Mouse (Mus musculus) liver, postnatal 0 days (tissue): ENCODE data around the gene Btbd35f28. TPM values are rescaled to one million over a fixed set of nuclear protein-coding genes. Genes with fewer than 3 reads are reported as not detected.
"Not testable (repeated sequence)": the region's sequence is repeated elsewhere in the genome, so short reads cannot be mapped to it uniquely, and the experiment has no call there.

Source experiments
- ATAC-seq: fragments of 200-750 bp; cut with Nextera tagmentation; 2 replicates; pipeline ENCODE4 v1.8.0; 2017; ENCODE audit warnings: mild to moderate bottlenecking, moderate library complexity
- DNase-seq: peaks from one replicate; pipeline ENCODE4 v3.0.0-alpha.2; 2016
- H3K27ac ChIP-seq: fragments of 300-500 bp; sonication (generic); 2 replicates; pipeline ENCODE4 v1.5.1; 2014; ENCODE audit warnings: antibody characterized with exemption, moderate library complexity, mild to moderate bottlenecking, low read depth
- H3K27me3 ChIP-seq: fragments of 300-500 bp; sonication (generic); 2 replicates; pipeline ENCODE4 v1.6.1; 2014; ENCODE audit warnings: low read length, control low read depth, mixed read lengths; ENCODE audit not compliant: insufficient read depth
- H3K36me3 ChIP-seq: fragments of 300-500 bp; sonication (generic); replicated peaks from 2 replicates; pipeline ENCODE4 v1.6.1; 2014; ENCODE audit warnings: mild to moderate bottlenecking, control low read depth, low read length, moderate library complexity, mixed read lengths; ENCODE audit not compliant: insufficient read depth
- H3K4me1 ChIP-seq: fragments of 300-500 bp; sonication (generic); 2 replicates; pipeline ENCODE4 v1.6.1; 2014; ENCODE audit warnings: antibody characterized with exemption, mild to moderate bottlenecking, control low read depth; ENCODE audit not compliant: insufficient read depth
- H3K4me2 ChIP-seq: fragments of 300-500 bp; sonication (generic); 2 replicates; pipeline ENCODE4 v1.6.1; 2014; ENCODE audit warnings: low read depth, mild to moderate bottlenecking, low read length, moderate library complexity, mixed read lengths
- H3K4me3 ChIP-seq: fragments of 300-500 bp; sonication (generic); 2 replicates; pipeline ENCODE4 v1.5.1; 2014; ENCODE audit warnings: low read depth, low read length
- H3K9ac ChIP-seq: fragments of 300-500 bp; sonication (generic); replicated peaks from 2 replicates; pipeline ENCODE4 v1.6.1; 2014; ENCODE audit warnings: mild to moderate bottlenecking, moderate library complexity
- H3K9me3 ChIP-seq: fragments of 300-500 bp; sonication (generic); 2 replicates; pipeline ENCODE4 v1.6.1; 2016; ENCODE audit warnings: mild to moderate bottlenecking, control low read depth, low read length, mixed read lengths
- WGBS: fragments of 180-500 bp; shearing (Covaris S2); extraction: QIAGEN DNeasy Blood & Tissue Kit; methylation state at CpG from one replicate; pipeline ENCODE4 v1.1.7; 2014; ENCODE audit not compliant: insufficient replicate concordance; 5-methylcytosine and 5-hydroxymethylcytosine counted together
- polyA plus RNA-seq: library from polyadenylated mRNA; unstranded; fragments of >200 nt; fragmentation: Nextera tagmentation; extraction: Ambion mirVana; gene quantifications from 2 replicates; pipeline ENCODE4 v1.2.1, GENCODE M21; 2015

Btbd35f28 gene
- not detected in 2 replicates for polyA plus RNA-seq

DNA sequence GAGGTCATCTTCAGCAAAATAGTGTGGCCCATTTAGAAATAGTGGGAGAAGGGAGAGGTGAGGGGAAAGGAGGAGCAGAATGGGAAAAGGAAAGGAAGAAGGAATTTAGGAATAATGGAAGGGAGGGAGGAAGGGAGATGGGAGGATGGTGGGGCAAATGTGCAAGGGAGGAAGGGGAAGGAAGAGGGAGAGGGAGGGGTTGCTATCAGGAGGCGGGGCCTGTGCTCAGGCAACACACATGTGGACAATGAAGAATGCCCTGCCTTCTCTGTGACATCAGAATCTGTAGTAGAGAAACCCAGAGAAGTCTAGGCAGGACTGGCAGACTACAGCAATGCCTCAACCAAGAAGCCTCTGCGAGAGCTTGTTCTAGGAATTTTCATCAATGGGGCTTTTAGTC is at the start of gene Btbd35f28:
TSS of gene Btbd35f28 (plus strand) at position 301 of the 400 bp plus-strand sequence.
- H3K9me3 ChIP-seq, ATAC-seq, H3K27ac ChIP-seq, DNase-seq, H3K4me2 ChIP-seq, H3K9ac ChIP-seq, H3K4me3 ChIP-seq, H3K36me3 ChIP-seq, H3K27me3 ChIP-seq, H3K4me1 ChIP-seq: not testable (repeated sequence)
- WGBS: no CpG with 5 or more reads among the region's 2 CpGs

Other genes starting within 250 kb of the Btbd35f28 start
- gene Btbd35f16, start 239.6 kb upstream of the Btbd35f28 start, polyA plus RNA-seq: not detected in 2 replicates
- gene Btbd35f3, start 158.9 kb upstream of the Btbd35f28 start, polyA plus RNA-seq: not detected in 2 replicates
- gene Btbd35f20, start 94.7 kb downstream of the Btbd35f28 start, polyA plus RNA-seq: not detected in 2 replicates
- not detected in 2 replicates for gene Btbd35f17, start 174.1 kb downstream of the Btbd35f28 start, polyA plus RNA-seq